Mouse (Mus musculus) left cerebral cortex, postnatal 14 days (tissue): ENCODE measurements around the gene Ubb. TPM values are rescaled to one million over a fixed set of nuclear protein-coding genes. Genes with fewer than 3 reads are reported as not detected.

ENCODE experiments used
- DNase-seq, 2 experiments: peaks; one replicate each; pipeline ENCODE4 v3.0.0; 2021 to 2022; ENCODE audit warnings: low spot score in 2 of 2, mixed read lengths in 1 of 2
- intact Hi-C: fragments of 180-260 bp; cut with DNase I; formaldehyde crosslinking; loops from one replicate; pipeline ENCODE4 v1.15.1; 2025
- total RNA-seq, 2 experiments: library from RNA; stranded (reverse); gene quantifications; 2 replicates each; pipeline ENCODE4 v1.2.3; 2021

Gene Ubb
- total RNA-seq, 2 experiments from 2014 or later: 1,710 to 1,861 TPM

DNA sequence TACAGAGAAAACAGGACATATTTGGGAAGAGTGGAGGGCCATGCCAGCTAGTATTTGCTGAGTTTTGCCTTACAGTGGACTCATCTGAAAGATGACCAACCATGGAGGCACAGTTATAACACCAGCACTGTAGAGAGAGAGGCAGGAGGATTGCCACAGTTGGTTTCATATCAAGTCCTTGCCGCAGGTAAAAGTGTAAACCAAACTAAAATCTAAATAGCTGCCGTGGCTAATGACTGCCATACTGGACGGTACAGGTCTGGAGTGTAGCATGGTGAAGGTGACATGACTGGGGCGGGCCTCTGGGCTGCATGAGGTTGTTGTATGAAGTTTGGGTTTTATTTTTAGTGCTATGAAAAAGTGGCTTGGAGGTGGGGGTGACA is 23.7 kb downstream of the Ubb start:
- intact Hi-C loops: no loop called here
- DNase-seq: no peak

- peak; percentile 88 to 91 for DNase-seq
- intact Hi-C loops: no loop called here
Measured at GRCm38 (mm10) chr11:62575297-62575658, 24.3 kb downstream of the Ubb start.

- intact Hi-C loops: no loop called here
- peak; percentile 58 to 69 for DNase-seq
Measured at GRCm38 (mm10) chr11:62575659-62576438, 24.9 kb downstream of the Ubb start.

- peak in 1 of 2 experiments; percentile 34 for DNase-seq
- intact Hi-C loops: no loop called here
Measured at GRCm38 (mm10) chr11:62576530-62577152, 25.7 kb downstream of the Ubb start.

DNA sequence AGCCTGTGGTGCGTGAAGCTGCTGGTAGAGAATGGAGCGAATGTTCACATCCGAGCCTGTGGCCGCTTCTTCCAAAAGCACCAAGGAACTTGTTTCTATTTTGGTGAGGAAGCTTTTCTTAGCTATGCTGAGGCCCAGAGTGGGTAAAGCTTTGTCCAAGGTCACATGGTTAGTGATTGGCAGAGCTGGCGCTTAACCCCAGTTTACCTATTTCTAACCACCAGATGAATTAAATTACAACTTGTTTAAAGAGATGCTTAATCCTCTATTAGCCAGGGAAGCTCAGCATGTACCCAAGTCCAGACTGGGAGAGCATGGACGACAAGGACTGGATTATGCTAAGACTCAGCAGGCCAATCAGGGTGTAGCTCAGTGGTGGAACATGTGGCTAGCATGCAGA is 32.1 kb downstream of the Ubb start:
- DNase-seq: no peak
- intact Hi-C loops: no loop called here

- no peak for DNase-seq
- intact Hi-C loops: no loop called here
Measured at GRCm38 (mm10) chr11:62584671-62585206, 33.8 kb downstream of the Ubb start.

DNA sequence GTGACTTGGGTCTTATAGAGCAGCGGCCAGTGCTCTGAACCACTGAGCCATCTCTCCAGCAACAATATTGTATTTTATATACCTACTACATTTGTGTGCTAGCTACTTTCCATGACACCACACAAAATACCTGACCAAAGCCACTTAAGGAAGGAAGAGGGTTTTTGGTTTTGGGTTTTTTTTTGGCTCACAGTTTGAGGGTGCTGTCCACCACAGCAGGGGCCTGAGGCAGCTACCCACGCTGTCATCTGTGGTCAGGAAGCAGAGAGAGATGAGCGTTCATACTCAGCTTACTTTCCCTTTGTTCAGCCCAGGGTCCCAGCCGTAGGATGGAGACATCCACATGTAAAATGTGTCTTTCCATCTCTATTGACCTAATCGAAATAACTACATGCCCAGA is 36.1 kb downstream of the Ubb start:
- intact Hi-C loops: no loop called here
- DNase-seq: no peak

GRCm38 (mm10) chr11:62589391-62589790 is 38.4 kb downstream of the Ubb start:
- intact Hi-C loops: no loop called here
- no peak for DNase-seq

DNA sequence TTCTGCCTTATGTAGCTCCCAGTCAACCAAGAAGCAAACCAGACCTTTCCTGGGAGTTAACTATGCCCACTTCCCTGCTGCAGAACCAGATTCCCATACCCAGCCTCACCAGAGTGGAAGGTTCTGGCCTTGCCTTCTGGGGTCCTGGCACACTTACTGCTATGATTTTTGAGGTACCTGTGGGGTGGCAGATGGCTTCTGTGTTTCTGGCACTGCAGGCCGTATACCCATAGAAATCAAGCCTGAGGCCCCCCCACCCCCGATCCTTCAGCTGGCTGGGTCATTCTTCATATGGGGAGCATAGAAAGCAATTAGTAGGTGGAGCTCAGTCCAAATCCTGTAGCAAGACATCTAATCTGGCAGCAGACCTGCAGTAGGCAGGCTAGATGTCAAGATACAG is 40.1 kb downstream of the Ubb start:
- no peak for DNase-seq
- intact Hi-C loops: no loop called here

DNA sequence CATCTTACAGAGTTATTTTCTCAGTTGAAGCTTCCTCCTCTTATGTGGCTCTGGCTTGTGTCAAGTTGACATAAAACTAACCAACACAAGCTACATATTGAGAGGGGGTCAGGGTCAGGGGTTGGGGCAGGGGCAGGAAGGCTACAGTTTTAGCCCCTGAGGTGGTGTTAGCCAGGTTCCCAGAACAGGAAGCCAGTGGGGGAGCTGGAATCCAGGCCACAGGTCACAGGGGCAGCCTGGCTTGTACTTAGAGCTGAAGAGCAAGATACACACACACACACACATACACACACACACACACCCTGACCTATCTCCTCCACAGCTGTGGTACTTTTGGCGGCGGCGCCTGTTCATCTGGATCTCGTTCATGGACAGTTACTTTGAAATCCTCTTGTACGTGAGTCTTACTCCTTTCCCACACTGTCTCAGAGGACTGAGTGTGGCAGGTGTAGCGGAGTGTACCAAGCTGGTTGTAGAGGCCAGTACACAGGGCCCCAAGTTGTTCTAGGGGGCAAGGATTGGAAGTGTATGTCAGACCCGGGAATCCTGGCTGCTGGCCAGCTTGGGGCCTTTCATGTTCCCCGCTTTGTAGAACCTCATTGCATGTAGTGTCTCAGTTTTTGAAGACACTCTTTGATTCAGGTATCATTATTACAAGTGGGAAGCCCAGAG is 41.1 kb downstream of the Ubb start:
- intact Hi-C loops: no loop called here
- no peak for DNase-seq

DNA sequence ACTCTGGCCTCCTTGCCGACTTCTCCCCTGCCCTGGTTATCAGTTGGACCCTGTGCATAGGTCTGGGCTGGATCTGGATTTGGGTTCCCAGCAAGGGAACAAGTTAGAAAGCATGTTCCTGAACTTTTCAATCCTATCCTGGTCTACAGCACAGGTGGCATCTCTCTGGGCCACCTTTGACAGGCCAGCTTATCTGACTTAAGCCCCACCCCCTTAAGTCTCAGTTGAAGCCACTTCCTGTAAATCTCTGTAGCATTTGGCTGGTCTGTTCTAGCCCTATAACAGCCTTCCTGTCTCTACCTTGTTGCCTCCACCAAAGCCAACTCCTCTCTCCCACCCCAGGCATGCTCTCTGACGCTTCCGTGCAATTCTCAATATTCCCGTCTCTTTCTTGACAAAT is 47.6 kb downstream of the Ubb start:
- intact Hi-C loops: no loop called here
- DNase-seq: no peak

GRCm38 (mm10) chr11:62601732-62602618 is 51.0 kb downstream of the Ubb start:
- intact Hi-C loops: no loop called here
- DNase-seq: no peak

Other genes starting within 250 kb of the Ubb start
- 1 to 10 TPM; 6.5 to 7.2 TPM for gene Pigl, start 92.7 kb upstream of the Ubb start, total RNA-seq
- 100 to 1,000 TPM; 244 to 270 TPM for gene Ncor1, start 92.6 kb upstream of the Ubb start, total RNA-seq
- gene Cenpv, start 11.9 kb upstream of the Ubb start, total RNA-seq: 10 to 100 TPM; 37.7 to 45.0 TPM
- 10 to 100 TPM; 21.9 to 22.2 TPM for gene Trpv2, start 23.3 kb downstream of the Ubb start, total RNA-seq
- 10 to 100 TPM; 16.4 to 16.8 TPM for gene Lrrc75a, start 97.4 kb downstream of the Ubb start, total RNA-seq
- 10 to 100 TPM; 23.4 to 24.2 TPM for gene Mmgt2, start 97.5 kb downstream of the Ubb start, total RNA-seq
- 10 to 100 TPM; 15.8 to 16.7 TPM for gene Zfp287, start 180.7 kb downstream of the Ubb start, total RNA-seq
- not detected for gene Gm10428, start 201.9 kb downstream of the Ubb start, total RNA-seq
- gene Zfp286, start 238.3 kb downstream of the Ubb start, total RNA-seq: 10 to 100 TPM; 20.6 to 23.0 TPM